Mouse (Mus musculus) adrenal gland (tissue): ENCODE results near the gene Kctd8.
"Not testable (repeated sequence)": the region's sequence is repeated elsewhere in the genome, so short reads cannot be mapped to it uniquely, and the experiment has no call there.

Source experiments
- intact Hi-C: fragments of 180-260 bp; cut with DNase I; formaldehyde crosslinking; loops from one replicate; pipeline ENCODE4 v1.15.1; 2025
- long read RNA-seq, 2 experiments: library from polyadenylated mRNA; unstranded; transcript quantifications; one replicate each; pipeline ENCODE4 v2.0.0; 2020; ENCODE audit warnings: borderline replicate concordance in 1 of 2; ENCODE audit not compliant: insufficient replicate concordance in 1 of 2

Kctd8 gene
- long read RNA-seq, experiment 1, partial matches to known transcripts: 0 of 1 reads
- long read RNA-seq, experiment 1, other reads (novel, unspliced or antisense): 0 of 1 reads
- long read RNA-seq, experiment 2: 0 reads

- intact Hi-C loops: no loop called here
Observed at GRCm38 (mm10) chr5:69340919-69341801, at the start of gene Kctd8. Gene Kctd8, minus strand, starts transcription at chr5:69341679.

DNA sequence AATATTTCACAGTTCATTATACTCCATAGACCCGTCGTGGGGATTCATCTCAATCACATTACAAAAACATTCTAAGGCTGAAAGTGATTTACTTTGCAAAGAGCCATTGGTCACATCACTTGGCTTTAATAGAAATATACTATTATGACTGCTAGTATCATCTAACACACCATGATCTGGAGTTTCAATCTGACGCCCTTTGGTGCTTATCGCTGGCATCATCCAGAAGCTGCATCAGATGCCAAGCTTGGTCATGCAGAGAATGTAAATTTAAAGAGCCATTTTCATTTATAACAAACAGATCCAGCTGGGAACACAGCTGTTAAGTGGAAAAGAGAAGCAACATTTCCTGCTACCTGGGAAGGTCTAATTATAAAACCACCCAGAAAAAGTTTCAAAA lies 37.6 kb upstream of the Kctd8 start:
- intact Hi-C loops: no loop called here

- intact Hi-C loops: no loop called here
Observed at GRCm38 (mm10) chr5:69350596-69350995, 9.1 kb upstream of the Kctd8 start.

GRCm38 (mm10) chr5:69340102-69340918 lies 1.2 kb downstream of the Kctd8 start:
- intact Hi-C loops: no loop called here

DNA sequence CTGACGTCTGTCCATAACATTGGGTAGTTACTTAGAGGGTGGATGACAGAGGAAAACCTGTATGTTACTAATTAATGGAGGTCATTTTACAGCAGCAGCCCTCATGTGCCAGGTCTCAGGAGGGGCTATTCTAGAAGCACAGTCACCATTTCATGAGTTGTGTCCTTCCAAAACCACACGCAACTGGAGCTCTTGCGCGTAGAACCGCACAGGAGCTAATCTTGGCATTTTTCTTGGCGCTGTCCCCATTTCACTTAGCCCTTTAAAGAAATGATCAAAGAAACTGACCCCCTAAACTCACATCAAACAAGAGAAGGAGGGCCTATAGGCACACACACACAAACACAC lies 1.9 kb downstream of the Kctd8 start:
- intact Hi-C loops: no loop called here

- intact Hi-C loops: no loop called here
Observed at GRCm38 (mm10) chr5:69338916-69339622, 2.4 kb downstream of the Kctd8 start.

GRCm38 (mm10) chr5:69327561-69327960 lies 13.9 kb downstream of the Kctd8 start:
- intact Hi-C loops: no loop called here

DNA sequence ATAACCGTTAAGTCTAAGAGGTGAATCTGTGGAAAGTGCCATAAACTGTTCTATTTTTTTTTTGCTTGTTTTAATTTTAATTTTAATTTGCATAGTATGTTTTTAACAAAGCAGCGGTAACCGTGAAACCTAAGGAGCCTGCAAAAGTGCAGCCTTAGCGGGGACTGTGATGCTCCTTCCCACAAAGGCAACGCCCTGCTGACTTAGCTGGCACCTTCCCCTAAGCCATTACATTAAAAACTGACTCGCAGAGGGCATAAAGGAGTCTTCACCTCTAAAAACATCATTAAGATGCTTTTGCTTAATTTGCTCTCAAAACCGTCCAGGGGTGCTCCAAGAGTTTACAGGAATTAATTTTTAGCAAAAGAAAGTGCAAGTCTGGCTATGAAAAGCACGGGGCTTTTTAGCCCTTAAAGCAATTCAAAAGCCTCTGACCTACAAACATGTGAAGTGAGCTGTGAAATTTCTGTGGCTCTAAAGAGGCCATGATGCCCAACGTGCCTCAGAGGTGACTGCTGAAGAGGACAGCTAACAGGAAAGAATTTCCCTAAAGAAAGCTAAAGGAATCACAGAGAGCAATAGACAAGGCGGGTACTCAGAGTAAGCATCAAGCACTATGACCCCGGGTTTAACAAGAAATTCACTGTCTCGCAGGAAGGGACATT lies 16.8 kb downstream of the Kctd8 start:
- intact Hi-C loops: no loop called here

DNA sequence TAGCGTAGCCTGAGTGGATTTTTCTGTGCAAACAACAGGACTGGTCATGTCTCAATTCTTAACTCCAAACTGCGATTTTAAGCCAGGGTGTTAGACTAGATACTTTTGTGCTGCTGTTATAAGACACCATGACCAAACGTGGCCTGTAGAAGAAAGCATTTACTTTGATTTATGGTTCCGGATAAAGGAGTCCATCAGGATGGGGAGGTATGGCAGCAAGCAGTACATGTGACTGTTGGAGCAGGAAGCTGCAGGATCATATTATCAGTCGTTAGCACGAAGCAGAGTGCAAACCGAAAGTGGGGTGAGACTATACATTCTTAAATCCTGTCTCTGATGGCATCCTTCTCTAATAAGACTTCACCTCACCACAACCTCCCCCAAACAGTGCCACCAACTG lies 28.9 kb downstream of the Kctd8 start:
- intact Hi-C loops: no loop called here

- intact Hi-C loops: no loop called here
Observed at GRCm38 (mm10) chr5:69301665-69302064, 39.8 kb downstream of the Kctd8 start.

DNA sequence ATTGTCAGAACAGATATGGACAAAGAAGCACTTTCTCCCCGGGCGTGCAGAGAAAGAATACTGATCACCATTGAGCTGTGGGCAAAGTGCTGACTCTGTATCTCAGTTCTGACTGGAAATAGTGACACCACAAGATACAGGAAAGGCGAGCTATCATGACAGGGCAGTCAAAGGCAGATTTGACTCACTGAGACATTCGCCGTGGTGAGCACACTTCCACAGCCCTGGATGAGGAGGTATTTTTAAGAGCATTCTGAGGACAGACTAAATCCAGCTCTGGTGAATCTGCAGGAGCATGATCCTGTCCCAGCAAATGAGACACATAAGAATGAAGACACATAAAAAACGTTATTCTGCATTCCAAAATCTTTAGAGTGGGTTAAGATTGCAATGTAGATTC lies 49.1 kb downstream of the Kctd8 start:
- intact Hi-C loops: no loop called here

GRCm38 (mm10) chr5:69284359-69284758 lies 57.1 kb downstream of the Kctd8 start:
- intact Hi-C loops: no loop called here

GRCm38 (mm10) chr5:69252366-69252765 lies 89.1 kb downstream of the Kctd8 start:
- intact Hi-C loops: no loop called here

GRCm38 (mm10) chr5:69241931-69242330 lies 99.5 kb downstream of the Kctd8 start:
- intact Hi-C loops: no loop called here

GRCm38 (mm10) chr5:69233560-69233959 lies 107.9 kb downstream of the Kctd8 start:
- intact Hi-C loops: no loop called here

GRCm38 (mm10) chr5:69231649-69232048 lies 109.8 kb downstream of the Kctd8 start:
- intact Hi-C loops: not testable (repeated sequence)

- intact Hi-C loops: no loop called here
Observed at GRCm38 (mm10) chr5:69227147-69227546, 114.3 kb downstream of the Kctd8 start.

- intact Hi-C loops: no loop called here
Observed at GRCm38 (mm10) chr5:69222608-69223007, 118.9 kb downstream of the Kctd8 start.

- intact Hi-C loops: no loop called here
Observed at GRCm38 (mm10) chr5:69215216-69215615, 126.3 kb downstream of the Kctd8 start.

DNA sequence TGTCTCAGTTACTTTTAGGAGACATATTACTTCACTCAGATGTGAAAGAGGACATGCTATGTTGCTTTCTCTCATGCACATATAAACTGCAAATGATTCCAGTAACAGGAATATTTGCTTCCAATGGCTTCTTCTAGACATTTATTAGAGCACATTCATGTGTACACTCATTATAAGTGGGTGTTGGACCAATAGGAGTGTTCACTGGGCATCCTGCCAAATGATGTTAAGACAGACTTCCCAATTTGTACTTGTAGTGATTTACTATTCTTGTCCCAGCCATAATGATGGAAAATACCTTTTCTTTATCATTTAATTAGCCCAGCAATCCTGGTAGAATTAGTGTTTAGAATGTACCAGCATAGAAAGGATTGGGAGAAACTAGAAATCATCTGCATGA lies 132.1 kb downstream of the Kctd8 start:
- intact Hi-C loops: no loop called here

DNA sequence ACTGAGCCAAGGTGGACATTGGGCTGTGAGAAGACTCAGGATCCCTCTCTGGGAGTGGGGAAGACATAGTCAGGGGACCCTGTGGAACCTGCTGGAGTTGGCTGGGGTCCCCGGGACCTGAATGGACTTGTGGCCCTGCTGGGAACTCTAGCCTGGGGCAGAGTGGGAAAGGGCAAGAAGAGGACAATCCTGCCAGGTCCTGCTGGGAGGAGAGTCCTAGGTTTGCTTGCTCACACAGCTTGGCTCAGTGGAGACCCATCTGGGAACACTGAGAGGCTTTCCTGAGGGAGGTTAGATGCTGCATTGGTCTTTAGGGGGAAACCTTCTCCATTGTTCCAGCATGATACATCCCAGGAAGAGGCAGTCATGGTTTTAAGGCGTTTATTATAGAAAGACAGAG lies 133.8 kb downstream of the Kctd8 start:
- intact Hi-C loops: no loop called here
